Mouse (Mus musculus): Measurements from ENCODE around the gene Nek6.

Gene Nek6

GRCm38 (mm10) chr2:38621610-38622021 lies 110.2 kb downstream of the Nek6 start:
- DNase-seq (ENCODE audit: low spot score): peak; percentile 55

DNA sequence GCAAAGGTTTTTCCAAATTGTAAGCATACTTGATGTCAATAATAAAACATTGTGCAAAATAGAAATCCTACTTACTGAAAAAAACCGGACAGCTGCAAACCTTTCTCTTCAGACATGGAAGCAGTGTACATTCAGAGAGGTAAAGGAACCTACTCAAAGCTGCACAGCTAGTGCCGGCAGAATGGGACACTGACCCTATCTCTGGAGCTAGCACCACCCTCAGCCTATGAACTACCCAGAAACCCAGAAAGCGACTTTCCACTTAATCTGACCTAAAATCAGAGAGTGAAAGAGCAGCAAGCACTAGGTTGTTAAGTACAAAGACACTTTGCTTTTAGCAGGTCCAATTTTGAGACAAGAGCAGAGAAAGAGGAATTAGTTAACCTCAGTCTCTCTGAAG lies 112.0 kb downstream of the Nek6 start:
- no peak for DNase-seq (ENCODE audit: low spot score)

DNA sequence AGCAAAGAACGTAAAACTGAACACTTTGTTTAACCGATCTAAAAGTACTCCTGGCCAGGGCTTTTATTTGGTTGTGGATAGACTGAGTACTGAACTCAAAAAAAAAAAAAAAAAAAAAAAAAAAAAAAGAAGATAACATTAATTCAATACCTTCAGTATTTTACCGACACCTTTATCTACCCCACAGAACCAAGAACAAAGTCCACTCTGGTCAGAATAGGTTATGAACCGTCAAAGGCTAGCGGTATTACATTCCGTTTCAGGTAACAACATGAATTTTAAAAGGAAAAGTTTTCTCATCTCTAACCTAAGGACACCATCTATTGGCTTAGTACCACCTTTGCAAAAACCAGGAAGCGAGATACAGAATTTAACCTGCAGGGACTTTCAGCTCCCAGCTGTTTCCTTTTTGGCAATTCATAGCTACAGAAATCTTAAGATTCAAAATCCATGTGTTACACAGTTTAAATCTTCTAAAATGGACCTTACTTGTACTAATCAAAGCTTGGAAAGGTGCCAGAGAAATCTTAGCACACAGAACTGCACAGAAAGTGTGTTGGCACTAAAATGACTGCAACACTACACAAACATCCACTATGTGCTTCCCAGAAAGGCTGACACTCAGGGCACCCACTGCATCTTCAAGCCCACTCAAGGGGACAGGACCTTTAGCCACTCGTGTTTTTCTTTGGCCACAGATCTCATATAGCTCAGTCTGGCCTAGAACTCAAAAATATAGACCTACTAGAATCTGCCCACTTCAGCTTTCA lies 112.6 kb downstream of the Nek6 start:
- no peak for DNase-seq (ENCODE audit: low spot score)

- no peak for DNase-seq (ENCODE audit: low spot score)
Measured at GRCm38 (mm10) chr2:38628801-38629200, 117.4 kb downstream of the Nek6 start.

- DNase-seq (ENCODE audit: low spot score): no peak
Measured at GRCm38 (mm10) chr2:38629451-38629850, 118.0 kb downstream of the Nek6 start.

DNA sequence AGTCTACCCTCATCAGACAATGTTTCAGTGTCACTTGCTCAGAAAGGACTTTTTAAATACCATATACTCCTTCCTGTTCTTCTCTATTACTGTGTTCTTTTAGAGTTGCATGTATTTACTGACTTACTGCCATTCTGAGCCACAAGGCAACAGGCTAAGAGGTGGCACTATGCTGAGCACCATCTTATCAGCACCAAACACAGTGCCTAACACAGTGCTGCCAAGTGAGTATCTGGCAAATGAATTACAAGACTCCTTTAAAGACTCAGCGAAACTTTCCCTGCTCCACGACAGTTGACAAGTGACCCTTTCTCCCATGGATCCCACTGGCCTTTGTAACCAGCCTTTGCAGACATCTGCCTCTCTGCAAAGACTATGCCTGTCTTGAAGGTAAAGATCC lies 119.1 kb downstream of the Nek6 start:
- no peak for DNase-seq (ENCODE audit: low spot score)

DNA sequence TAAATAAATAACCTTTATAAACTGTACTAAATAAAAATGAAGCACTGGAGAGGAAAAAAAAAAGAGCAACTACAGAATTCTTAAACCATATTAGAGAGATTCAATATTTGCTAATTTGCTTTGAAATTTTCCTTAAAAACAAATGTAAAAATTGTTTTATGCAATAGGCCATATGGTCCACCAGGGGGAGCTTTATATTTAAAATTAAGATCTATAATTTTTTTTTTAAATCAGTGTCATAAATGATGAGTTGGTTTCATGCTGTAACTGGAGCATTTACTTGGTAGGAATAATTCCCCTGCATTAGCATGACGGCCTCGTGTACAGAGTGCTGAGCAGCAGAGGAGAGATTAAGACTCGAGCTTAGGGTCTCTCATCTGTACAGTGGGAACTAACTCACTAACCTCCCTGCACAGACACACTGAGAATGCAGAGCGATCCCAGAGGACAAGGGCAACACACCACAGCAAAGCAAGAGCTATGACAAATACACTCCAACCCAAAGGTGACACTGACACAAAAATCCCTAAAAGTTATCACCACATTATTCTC lies 126.3 kb downstream of the Nek6 start:
- no peak for DNase-seq (ENCODE audit: low spot score)

DNA sequence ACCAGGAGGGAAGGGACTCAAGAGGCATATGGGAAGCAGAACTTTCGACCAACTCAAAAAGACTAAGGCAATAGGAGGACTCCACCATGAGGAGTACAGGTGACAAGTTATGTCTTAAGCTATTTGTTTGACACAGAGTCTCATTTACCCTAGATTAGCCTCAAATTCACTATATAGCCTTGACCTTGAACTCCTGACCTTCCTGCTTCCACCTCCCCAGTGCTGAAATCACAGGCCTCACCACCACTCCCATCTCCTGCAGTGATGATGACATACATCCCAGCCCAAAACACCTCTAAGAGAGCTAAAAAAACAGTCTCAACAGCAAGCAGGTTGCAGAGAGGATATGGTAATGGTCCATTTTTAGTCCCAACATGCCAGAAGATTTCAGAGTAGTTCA lies 130.3 kb downstream of the Nek6 start:
- DNase-seq (ENCODE audit: low spot score): no peak

DNA sequence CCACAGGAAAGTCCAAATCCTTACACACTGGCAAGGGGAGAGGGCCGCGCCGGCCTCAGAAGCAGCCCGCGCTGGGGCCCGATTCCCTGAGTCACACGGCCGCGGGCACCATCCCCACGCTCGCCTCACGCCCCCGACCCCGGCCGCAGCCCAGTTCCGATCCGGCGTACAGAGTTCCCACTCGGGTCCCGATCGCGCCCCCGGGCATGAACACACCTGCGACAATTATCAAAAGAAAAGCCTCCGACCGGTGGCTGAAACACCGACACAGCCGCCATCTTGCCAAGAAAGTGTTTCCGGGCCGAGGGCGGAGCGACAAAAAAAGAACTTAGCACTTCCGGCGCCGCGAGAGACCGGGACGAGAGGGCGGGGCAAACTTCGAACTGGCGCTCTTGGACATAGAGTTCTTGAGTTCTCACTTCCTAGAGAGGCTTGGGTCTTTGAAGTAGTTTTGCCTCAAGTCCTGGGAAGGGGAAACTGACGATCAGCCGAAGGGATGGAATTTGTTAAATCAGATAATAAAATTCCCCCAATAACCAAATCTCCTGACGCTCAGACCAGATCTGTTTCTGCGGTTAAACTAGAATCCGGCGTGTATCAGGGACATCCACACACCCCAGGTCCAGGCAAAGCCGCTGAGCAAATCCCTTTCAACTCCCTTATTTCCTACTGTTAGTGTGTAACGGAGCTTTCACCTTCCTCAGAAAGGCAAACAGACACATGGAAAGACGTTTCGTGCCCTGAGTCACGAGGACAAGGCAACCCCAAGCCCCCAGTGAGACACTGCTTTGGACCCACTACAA lies 132.4 kb downstream of the Nek6 start, which contains the start of gene Psmb7:
TSS of gene Psmb7 (minus strand) at position 463 of the 803 bp plus-strand sequence.
- peak; percentile 76 for DNase-seq (ENCODE audit: low spot score)

All from layer of hippocampus, adult 9-10 months (tissue).